Mouse (Mus musculus) cerebellum, adult 2 months (tissue): ENCODE data around the gene Etv6. TPM values are rescaled to one million over a fixed set of nuclear protein-coding genes. Genes with fewer than 3 reads are reported as not detected.

Source experiments
- DNase-seq, 2 experiments: peaks; one replicate each; pipeline ENCODE4 v3.0.0; 2021
- H3K27ac ChIP-seq: fragments of 200-500 bp; 2 replicates; pipeline ENCODE4 v1.5.1; 2012; ENCODE audit warnings: low read length, control low read depth, inconsistent platforms; ENCODE audit not compliant: insufficient read depth
- H3K27me3 ChIP-seq: fragments of 200-500 bp; 2 replicates; pipeline ENCODE4 v1.6.1; 2012; ENCODE audit warnings: inconsistent platforms, mild to moderate bottlenecking, low read length, moderate library complexity; ENCODE audit not compliant: control insufficient read depth, insufficient read depth
- H3K4me1 ChIP-seq: fragments of 200-500 bp; 2 replicates; pipeline ENCODE4 v1.6.1; 2011; ENCODE audit warnings: low read length; ENCODE audit not compliant: control insufficient read depth, insufficient read depth
- H3K4me3 ChIP-seq: fragments of 200-500 bp; replicated peaks from 2 replicates; pipeline ENCODE3; 2011; ENCODE audit warnings: mild to moderate bottlenecking, low read depth, low read length, control low read depth; ENCODE audit not compliant: insufficient read depth
- CTCF ChIP-seq: fragments of 200-500 bp; IDR thresholded peaks from 2 replicates; pipeline ENCODE4 v1.5.1; 2011; ENCODE audit warnings: low read depth, mild to moderate bottlenecking, control low read depth, low read length, moderate library complexity, borderline replicate concordance; ENCODE audit not compliant: insufficient read depth
- POLR2A ChIP-seq: fragments of 200-500 bp; IDR thresholded peaks from 2 replicates; pipeline ENCODE4 v1.6.1; 2011; ENCODE audit warnings: low read length, control low read depth, borderline replicate concordance; ENCODE audit not compliant: insufficient read depth
- WGBS: fragments of 180-500 bp; shearing (Covaris S2); methylation state at CpG from one replicate; pipeline ENCODE4 v1.1.7; 2018; 5-methylcytosine and 5-hydroxymethylcytosine counted together
- polyA plus RNA-seq: library from polyadenylated mRNA; depleted of rRNA; stranded (reverse); fragments of >200 nt; gene quantifications from 2 replicates; pipeline ENCODE4 v1.2.3, GENCODE M21; 2012

The Etv6 gene
- polyA plus RNA-seq, 1 experiment: 8.9 TPM

DNA sequence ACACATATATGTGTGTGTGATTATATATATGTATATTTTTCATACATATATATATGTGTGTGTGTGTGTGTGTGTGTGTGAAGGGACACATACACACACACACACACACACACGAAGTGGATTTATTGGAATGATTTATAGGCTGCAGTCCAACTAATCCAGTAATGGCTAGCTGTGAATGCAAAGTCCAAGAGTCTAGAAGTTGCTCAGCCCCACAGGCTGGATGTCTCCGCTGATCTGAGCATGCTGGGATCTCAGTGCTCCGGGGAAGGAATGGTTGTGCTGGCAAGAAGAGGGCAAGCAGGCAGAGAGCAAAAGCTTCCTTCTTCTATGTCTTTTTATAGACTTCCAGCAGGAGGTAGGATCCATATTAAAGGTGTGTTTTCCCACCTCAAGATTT lies 103.9 kb downstream of the Etv6 start:
- H3K4me1 ChIP-seq: no peaks in the 10 kb centered on the region
- 76% methylated on average over 3 of the region's 3 CpGs for WGBS
- TF ChIP-seq CTCF (no peak), POLR2A (no peak)
- H3K27me3 ChIP-seq: no peaks in the 10 kb centered on the region
- H3K27ac ChIP-seq: no peak overlapping the region
- DNase-seq: no peak
- no peak overlapping the region for H3K4me3 ChIP-seq

DNA sequence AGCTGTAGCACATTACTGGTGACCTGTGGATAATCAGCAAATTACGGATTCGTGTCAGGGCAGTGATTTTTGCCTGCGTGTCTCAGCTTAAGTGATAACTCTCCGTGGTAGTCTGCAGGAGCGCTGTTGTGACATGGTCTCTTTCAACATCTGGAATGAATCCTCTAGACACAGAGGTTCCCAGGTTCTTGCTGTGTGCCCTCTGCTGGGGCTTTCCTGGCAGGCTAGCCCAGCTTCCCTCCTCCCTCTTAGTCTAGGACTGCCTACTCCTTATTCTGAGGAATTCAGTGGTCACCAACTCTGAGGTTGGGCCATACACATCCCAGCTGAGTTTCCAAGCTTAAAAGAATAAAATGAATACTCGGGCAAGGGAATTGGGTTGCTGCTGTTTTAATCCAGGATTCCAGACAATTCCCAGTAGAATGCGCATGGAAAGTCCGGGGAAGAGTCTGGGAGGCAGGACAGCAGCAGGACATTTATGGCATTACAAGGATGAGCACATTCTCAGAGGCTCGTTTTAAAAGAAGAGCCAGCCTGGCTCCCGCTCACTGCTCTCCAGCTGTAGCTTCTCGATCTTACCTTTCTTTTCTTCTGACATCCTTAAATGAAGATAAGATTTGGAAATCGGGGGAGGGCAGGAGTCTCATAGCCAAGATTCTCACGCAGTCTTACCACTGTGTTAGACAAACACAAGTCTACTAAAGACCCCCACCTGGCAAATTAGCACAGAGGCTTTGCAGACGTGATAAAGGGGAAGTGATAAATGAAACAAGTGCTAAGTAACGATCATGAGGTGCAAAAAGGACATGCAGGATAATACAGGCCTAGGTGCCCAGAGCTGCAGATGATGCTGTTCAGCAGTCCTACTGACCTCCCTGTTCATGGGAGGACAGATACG lies 105.5 kb downstream of the Etv6 start:
- H3K4me1 ChIP-seq: no peaks in the 10 kb centered on the region
- no peaks in the 10 kb centered on the region for H3K27me3 ChIP-seq
- TF ChIP-seq CTCF (no peak), POLR2A (no peak)
- no peak for DNase-seq
- H3K27ac ChIP-seq: no peak overlapping the region
- 83% methylated on average over 16 of the region's 16 CpGs for WGBS
- no peak overlapping the region for H3K4me3 ChIP-seq

DNA sequence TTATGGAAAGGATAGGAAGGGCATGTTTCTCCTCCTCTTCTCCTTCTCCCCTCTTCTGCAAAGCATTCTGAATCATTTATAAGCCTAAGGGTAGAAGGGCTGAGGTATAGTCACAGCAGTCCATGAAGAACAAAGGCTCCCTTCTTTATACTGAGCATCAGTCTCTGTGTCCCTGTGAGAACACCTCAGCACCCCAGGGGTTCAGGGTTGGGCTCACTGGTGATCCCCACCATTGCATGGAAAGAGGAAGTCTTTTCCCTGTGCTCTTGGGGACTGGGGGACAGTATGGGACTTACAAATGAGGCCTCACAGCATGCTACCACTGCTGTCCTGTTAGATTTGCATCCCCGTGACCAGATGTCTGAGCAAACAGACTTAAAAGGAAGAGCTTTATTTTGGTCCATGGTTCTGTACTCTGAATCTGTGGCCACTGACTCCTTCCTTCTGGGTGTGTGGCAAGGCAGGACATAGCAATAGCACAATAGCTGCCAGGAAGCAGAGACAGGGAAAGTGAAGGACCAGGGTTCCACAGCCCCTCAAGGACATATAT lies 106.2 kb downstream of the Etv6 start:
- no peak for DNase-seq
- 84% methylated on average over 1 of the region's 1 CpGs for WGBS
- Histone ChIP-seq H3K27me3 (no peaks in the 10 kb centered on the region), H3K27ac (no peak overlapping the region), H3K4me1 (no peaks in the 10 kb centered on the region), H3K4me3 (no peak overlapping the region)
- TF ChIP-seq POLR2A: no peak
- TF ChIP-seq CTCF: no peak

DNA sequence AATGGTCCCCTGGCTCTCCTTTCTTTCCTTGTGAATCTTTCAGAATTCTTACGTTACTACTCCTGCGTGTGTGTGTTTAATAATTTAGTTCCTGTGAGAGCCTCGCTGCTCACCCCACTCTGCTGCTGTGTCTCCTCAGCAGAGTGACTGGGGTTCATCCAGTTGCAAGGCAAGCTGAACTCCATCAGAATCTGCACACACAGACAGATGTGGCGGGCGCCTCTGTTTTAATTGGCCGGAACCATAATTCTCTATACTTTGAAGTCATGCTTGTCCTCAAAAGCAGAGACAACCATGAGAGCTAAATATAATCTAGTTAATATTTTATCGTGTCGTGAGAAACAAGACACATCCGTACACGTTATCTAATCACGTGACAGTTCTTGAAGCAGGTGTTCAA lies 107.2 kb downstream of the Etv6 start:
- Histone ChIP-seq H3K4me1 (peaks cover 1% of the 10 kb centered on the region; the same call in 1 of the 2 replicates), H3K27ac (no peak overlapping the region), H3K4me3 (no peak overlapping the region), H3K27me3 (no peaks in the 10 kb centered on the region)
- DNase-seq: no peak
- TF ChIP-seq POLR2A (no peak), CTCF (no peak)
- 94% methylated on average over 11 of the region's 11 CpGs for whole genome bisulfite sequencing

DNA sequence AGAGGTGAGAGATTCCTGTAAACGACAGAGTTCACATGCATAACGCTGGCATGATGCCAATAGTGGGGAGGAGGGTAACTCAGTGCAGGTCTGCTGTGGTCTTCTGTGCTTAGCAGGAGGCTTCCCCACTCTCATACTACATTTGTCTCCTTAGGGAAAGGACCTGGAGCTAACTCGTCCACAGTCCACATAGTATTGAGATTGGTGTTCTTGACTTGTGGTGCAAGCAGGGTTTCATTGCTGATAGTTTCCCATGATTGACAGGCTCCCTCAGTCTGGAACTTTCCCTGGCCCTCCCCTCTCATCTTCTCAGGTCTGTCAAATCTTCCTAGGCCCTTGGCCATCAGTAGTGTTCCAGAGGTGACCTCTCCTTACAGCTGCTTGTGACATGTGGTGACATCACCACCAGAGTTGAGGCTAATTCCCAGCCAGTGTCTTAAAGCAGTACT lies 108.2 kb downstream of the Etv6 start:
- Histone ChIP-seq H3K4me3 (no peak overlapping the region), H3K27me3 (no peaks in the 10 kb centered on the region), H3K4me1 (peaks cover 3% of the 10 kb centered on the region; the same call in 1 of the 2 replicates), H3K27ac (no peak overlapping the region)
- 47% methylated on average over 3 of the region's 3 CpGs for WGBS
- TF ChIP-seq POLR2A: no peak
- no peak for TF ChIP-seq CTCF
- DNase-seq: no peak

DNA sequence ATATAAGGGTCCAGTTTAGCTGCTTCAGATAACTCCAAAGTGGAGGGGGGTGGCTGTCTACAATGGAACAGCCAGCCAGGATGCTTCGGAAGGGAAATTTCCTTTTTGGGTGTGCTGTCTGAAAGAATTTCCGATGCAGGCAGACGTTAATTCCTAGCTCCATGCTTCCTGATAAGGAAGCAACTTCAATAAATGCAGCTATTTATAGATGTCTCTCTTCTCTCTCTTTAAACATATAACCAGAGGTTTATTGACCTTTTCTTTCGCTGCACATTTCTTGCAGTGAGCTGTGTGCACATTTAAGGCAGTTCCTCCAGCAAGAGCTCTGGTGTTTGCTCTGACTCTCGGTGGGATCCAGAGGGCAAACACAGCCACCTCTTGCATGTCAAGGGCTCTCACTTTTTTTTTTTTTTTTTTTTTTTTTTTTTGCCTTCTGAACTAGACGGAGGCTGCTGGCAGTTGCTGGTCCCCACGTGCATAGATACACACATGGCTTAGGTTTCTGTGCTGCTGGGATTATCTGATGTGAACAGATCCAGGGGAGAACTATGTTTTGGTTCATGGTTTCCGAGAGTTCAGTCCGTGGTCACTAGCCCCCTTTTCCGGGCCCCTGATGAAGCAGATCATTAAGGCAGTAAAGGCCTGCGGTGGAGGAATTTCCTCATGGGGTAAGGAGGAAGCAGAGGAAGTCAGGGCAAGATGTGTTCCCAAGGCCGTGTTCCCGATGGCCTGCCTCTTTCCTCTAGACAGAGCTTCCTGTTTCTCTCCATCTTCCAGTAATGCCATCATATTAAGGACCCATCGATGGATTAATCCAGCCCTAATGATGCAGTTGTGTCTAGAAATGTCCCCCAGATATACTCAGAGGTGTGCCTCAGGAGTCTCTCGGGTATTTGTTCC lies 109.0 kb downstream of the Etv6 start:
- no peak for TF ChIP-seq CTCF
- TF ChIP-seq POLR2A: no peak
- WGBS: 85% methylated on average over 15 of the region's 15 CpGs
- H3K27me3 ChIP-seq: no peaks in the 10 kb centered on the region
- H3K27ac ChIP-seq: no peak overlapping the region
- DNase-seq: no peak
- H3K4me1 ChIP-seq: peaks cover 3% of the 10 kb centered on the region; the same call in 1 of the 2 replicates
- no peak overlapping the region for H3K4me3 ChIP-seq
